Mouse (Mus musculus) heart, adult 2 months (tissue): ENCODE results near the gene Plcl1.

Source experiments
- CTCF ChIP-seq: fragments of 200-600 bp; IDR thresholded peaks from 2 replicates; pipeline ENCODE4 v1.8.1; 2022; ENCODE audit warnings: antibody characterized with exemption, mild to moderate bottlenecking, moderate library complexity
- POLR2A ChIP-seq: fragments of 200-500 bp; IDR thresholded peaks from 2 replicates; pipeline ENCODE4 v1.6.1; 2011; ENCODE audit warnings: mild to moderate bottlenecking, low read depth, low read length, control low read depth; ENCODE audit not compliant: insufficient read depth

DNA sequence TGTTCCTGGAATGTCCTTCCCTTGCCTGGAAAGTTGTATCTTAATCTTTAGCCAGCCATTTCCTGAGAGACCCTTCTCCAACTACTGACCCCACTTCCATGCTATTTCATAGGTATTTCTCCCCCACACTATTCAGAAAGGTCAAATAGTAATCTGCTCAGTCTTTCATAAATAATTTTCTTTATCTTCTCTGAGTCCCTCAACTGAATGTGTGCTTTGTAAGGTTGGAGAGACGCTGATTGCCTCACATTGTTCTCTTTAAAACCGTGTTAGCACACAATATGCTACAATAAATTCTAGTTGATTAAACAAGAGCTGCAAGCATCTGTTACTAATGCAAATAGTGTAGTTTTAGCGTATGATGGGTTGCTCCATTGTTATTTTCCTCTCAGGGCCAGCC, 300.0 kb downstream of the Plcl1 start:
- TF ChIP-seq CTCF (no peak), POLR2A (no peak)
